In genomic region chr5:92674859-92675573, GRCm38 (mm10) we compare ENCODE assay signal across 9 mouse cellular contexts. TPM values are rescaled to one million over a fixed set of nuclear protein-coding genes. Genes with fewer than 3 reads are reported as not detected.
DNase-seq lines count a peak whose midpoint lies in the region; ATAC-seq and TF ChIP-seq lines count a peak whose summit lies in the region.
"Had no signal": no experiment of that assay in that cellular context is flagged by ENCODE, and none has a peak within 500 bp of the region (broad histone marks: within the 10 kb centered on the region; RNA-seq: fewer than 3 reads in every experiment).

Ccdc158 (minus strand) TSS chr5:92675271.

- TF ChIP-seq POLR2A in testis, adult 2 months (IDR thresholded peaks at IDR 0.05; ENCODE audit: control insufficient read depth, low read depth, low read length) = peak; percentile 67

- peak; percentile 77 for DNase-seq in CD4-positive helper T cell, adult 2 months (ENCODE audit: low read depth, low spot score)
- peak; percentile 63 for DNase-seq in c-Kit-positive CD71-negative TER-119-negative erythroid progenitor cells, embryonic 14.5 days (ENCODE audit: low read depth)
- DNase-seq in forebrain, embryonic 14.5 days (ENCODE audit: low spot score) = peak; percentile 95
- DNase-seq in heart, postnatal 36 days = peak; percentile 30 to 36
- DNase-seq in layer of hippocampus, adult 18-20 months (ENCODE audit: low spot score in 2 of 2) = peak; percentile 19 to 60
- peak; percentile 95 for DNase-seq in lung, embryonic 14.5 days

- H3K9me3 ChIP-seq in forebrain, embryonic 14.5 days (replicated peaks; ENCODE audit: control insufficient read depth, low read length) = no peaks in the 10 kb centered on the region
- H3K9me3 ChIP-seq in lung, embryonic 14.5 days (ENCODE audit: low read depth, low read length) = no peaks in the 10 kb centered on the region

- H3K4me3 ChIP-seq in forebrain, embryonic 14.5 days (ENCODE audit: low read depth, low read length) = peak within 1 kb of the TSS; percentile 38
- H3K4me3 ChIP-seq in lung, embryonic 14.5 days (ENCODE audit: low read depth, low read length) = peak within 1 kb of the TSS; percentile 39
- peak within 1 kb of the TSS; percentile 98 for H3K4me3 ChIP-seq in testis, adult 2 months (ENCODE audit: control insufficient read depth, low read depth, low read length)

- H3K9ac ChIP-seq in forebrain, embryonic 14.5 days (ENCODE audit: low read length) = peak within 1 kb of the TSS; percentile 29
- peak within 1 kb of the TSS; percentile 32; the same call in 1 of the 2 replicates for H3K9ac ChIP-seq in lung, embryonic 14.5 days

- peak; percentile 92 for ATAC-seq in forebrain, embryonic 14.5 days
- peak; percentile 93 for ATAC-seq in lung, embryonic 14.5 days (ENCODE audit: insufficient read depth)
- ATAC-seq in neutrophil, adult 5-6 weeks (ENCODE audit: extremely low read depth, insufficient number of reproducible peaks, low FRiP score, poor library complexity, severe bottlenecking) = peak; percentile 74

- H3K36me3 ChIP-seq in forebrain, embryonic 14.5 days (ENCODE audit: control insufficient read depth, insufficient read depth, low read length) = no peaks in the 10 kb centered on the region
- H3K36me3 ChIP-seq in lung, embryonic 14.5 days (ENCODE audit: insufficient read depth) = no peaks in the 10 kb centered on the region
- peaks cover 3% of the 10 kb centered on the region for H3K36me3 ChIP-seq in testis, adult 2 months (ENCODE audit: control insufficient read depth, insufficient read depth, low read length)

- H3K27me3 ChIP-seq in forebrain, embryonic 14.5 days (replicated peaks; ENCODE audit: control insufficient read depth, insufficient read depth, low read length) = no peaks in the 10 kb centered on the region
- H3K27me3 ChIP-seq in lung, embryonic 14.5 days (ENCODE audit: insufficient read depth, low read length) = no peaks in the 10 kb centered on the region
- no peaks in the 10 kb centered on the region for H3K27me3 ChIP-seq in testis, adult 2 months (ENCODE audit: control insufficient read depth, insufficient read depth, low read length)

- no peak within 1 kb of the TSS for H3K27ac ChIP-seq in forebrain, embryonic 14.5 days (ENCODE audit: low read depth, low read length)
- no peak within 1 kb of the TSS for H3K27ac ChIP-seq in lung, embryonic 14.5 days (ENCODE audit: low read depth)
- H3K27ac ChIP-seq in testis, adult 2 months (ENCODE audit: control insufficient read depth, insufficient read depth, low read depth, low read length) = peak within 1 kb of the TSS; percentile 97

- no peak for TF ChIP-seq CTCF in lung, embryonic 14.5 days (IDR thresholded peaks at IDR 0.05; ENCODE audit: low read depth)
- no peak for TF ChIP-seq CTCF in testis, adult 2 months (IDR thresholded peaks at IDR 0.05; ENCODE audit: control insufficient read depth, insufficient read depth, insufficient replicate concordance, low read depth, low read length)

- intact Hi-C loops in heart, postnatal 36 days (cut with DNase I) = loop anchor here (5.0 to 10.0 kb wide), 2 partner anchors 197 to 650 kb away; no protein-coding TSS in a partner anchor

- peak within 1 kb of the TSS; percentile 55 for H3K4me2 ChIP-seq in forebrain, embryonic 14.5 days (ENCODE audit: low read length)
- peak within 1 kb of the TSS; percentile 82 for H3K4me2 ChIP-seq in lung, embryonic 14.5 days

- H3K4me1 ChIP-seq in forebrain, embryonic 14.5 days (ENCODE audit: control insufficient read depth, insufficient read depth, low read length) = peaks cover 3% of the 10 kb centered on the region; the same call in 1 of the 2 replicates
- peaks cover 3% of the 10 kb centered on the region; the same call in 1 of the 2 replicates for H3K4me1 ChIP-seq in lung, embryonic 14.5 days (ENCODE audit: insufficient read depth)
- peaks cover 7% of the 10 kb centered on the region for H3K4me1 ChIP-seq in testis, adult 2 months (ENCODE audit: control insufficient read depth, insufficient read depth, low read length)

- WGBS in forebrain, embryonic 14.5 days = 17% methylated on average over 46 of the region's 55 CpGs
- WGBS in lung, embryonic 14.5 days = 9% methylated on average over 52 of the region's 55 CpGs

RNA-seq across cellular contexts. Expression of gene Ccdc158, which starts in this region (rescaled TPM):
- 0.37 and 0.58 TPM in 2 replicates for polyA plus RNA-seq in forebrain, embryonic 14.5 days (2014; fragmentation: Nextera tagmentation; extraction: Ambion mirVana)
- total RNA-seq in heart, postnatal 36 days (2021) = not detected
- under 1 TPM; 0.46 to 0.92 TPM for total RNA-seq in layer of hippocampus, adult 18-20 months (2021)
- 2.3 and 2.6 TPM in 2 replicates for polyA plus RNA-seq in lung, embryonic 14.5 days (2014; fragmentation: Nextera tagmentation; extraction: Ambion mirVana)
- total RNA-seq in neutrophil, adult 5-6 weeks (2017) = 0.47 TPM in 1 of 2 replicates, not detected in the other
- 43.7 and 46.9 TPM in 2 replicates for polyA plus RNA-seq in testis, adult 2 months (2012; rRNA removed)
- polyA plus RNA-seq: C2C12 had no signal

Comparison
In these comparisons a context has a peak if more than half of its experiments do, and no peak if none do; other contexts are left out.
1. RNA of gene Ccdc158 (polyA plus RNA-seq): 43.7 to 46.9 TPM in testis, adult 2 months; 2.3 to 2.6 TPM in lung, embryonic 14.5 days and 0.37 to 0.58 TPM in forebrain, embryonic 14.5 days; every median in the first group is over 10 times any median in the second.
2. Peak in DNase-seq, ATAC-seq, H3K4me3 ChIP-seq, H3K9ac ChIP-seq and H3K4me2 ChIP-seq in forebrain, embryonic 14.5 days; RNA of the gene not detected or under 1 TPM.
3. Peak in DNase-seq in heart, postnatal 36 days; RNA of the gene not detected or under 1 TPM.
4. Peak in DNase-seq in layer of hippocampus, adult 18-20 months; RNA of the gene not detected or under 1 TPM.
5. Peak in ATAC-seq in neutrophil, adult 5-6 weeks; RNA of the gene not detected or under 1 TPM.
6. DNase-seq: peak in every context shown above with its lines; median percentile 95 in forebrain, embryonic 14.5 days; 95 in lung, embryonic 14.5 days; 77 in CD4-positive helper T cell, adult 2 months; 63 in c-Kit-positive CD71-negative TER-119-negative erythroid progenitor cells, embryonic 14.5 days; 40 in layer of hippocampus, adult 18-20 months; 33 in heart, postnatal 36 days.
7. H3K4me3 ChIP-seq: peak in every context shown above with its lines; median percentile 98 in testis, adult 2 months; 39 in lung, embryonic 14.5 days; 38 in forebrain, embryonic 14.5 days.
8. Peak in every context shown above with its lines, with median percentiles within 50 percentile points of each other: ATAC-seq.